In genomic region chr4:141207081-141207480, GRCm38 (mm10) we compare ENCODE assay signal across 27 mouse cellular contexts. TPM values are rescaled to one million over a fixed set of nuclear protein-coding genes. Genes with fewer than 3 reads are reported as not detected.
A peak's percentile ranks its signal among the peaks of the same experiment; 100 is the strongest.
DNase-seq lines count a peak whose midpoint lies in the region; ATAC-seq and TF ChIP-seq lines count a peak whose summit lies in the region.
"Had no signal": no experiment of that assay in that cellular context is flagged by ENCODE, and none has a peak within 500 bp of the region (broad histone marks: within the 10 kb centered on the region; RNA-seq: fewer than 3 reads in every experiment).

No protein-coding gene starts in this region.

- no peaks in the 10 kb centered on the region for H3K9me3 ChIP-seq in heart, embryonic 12.5 days (replicated peaks)
- no peaks in the 10 kb centered on the region for H3K9me3 ChIP-seq in kidney, embryonic 16.5 days (ENCODE audit: low read length)
- H3K9me3 ChIP-seq: embryonic facial prominence, embryonic 12.5 days; forebrain, embryonic 10.5 days; forebrain, embryonic 15.5 days; limb, embryonic 13.5 days; midbrain, embryonic 15.5 days; stomach, embryonic 15.5 days had no signal

- H3K4me1 ChIP-seq in heart, embryonic 12.5 days (replicated peaks), result peaks cover 9% of the 10 kb centered on the region
- H3K4me1 ChIP-seq in kidney, adult 2 months (ENCODE audit: control insufficient read depth, insufficient read depth, low read length), result no peaks in the 10 kb centered on the region
- 0 out of 2 replicates have a peak, but pooled peaks cover 3% of the 10 kb centered on the region for H3K4me1 ChIP-seq in kidney, embryonic 16.5 days (ENCODE audit: insufficient read depth, low read length)
- H3K4me1 ChIP-seq: embryonic facial prominence, embryonic 12.5 days; forebrain, embryonic 15.5 days; limb, embryonic 13.5 days; midbrain, embryonic 15.5 days had no signal

- 90% methylated on average over 5 of the region's 5 CpGs for WGBS in heart, embryonic 12.5 days
- WGBS in kidney, adult 2 months, result 68% methylated on average over 5 of the region's 5 CpGs
- WGBS in kidney, embryonic 16.5 days, result 93% methylated on average over 5 of the region's 5 CpGs

- no peak for TF ChIP-seq CTCF in kidney, adult 2 months (conservative IDR thresholded peaks at IDR 0.05; ENCODE audit: insufficient read depth, insufficient read length, low read depth, low read length)

- no peak overlapping the region for H3K9ac ChIP-seq in heart, embryonic 12.5 days
- H3K9ac ChIP-seq in kidney, embryonic 16.5 days (replicated peaks; ENCODE audit: low read length), result no peak overlapping the region
- H3K9ac ChIP-seq: embryonic facial prominence, embryonic 12.5 days; forebrain, embryonic 15.5 days; limb, embryonic 13.5 days; liver, embryonic 14.5 days; lung, embryonic 14.5 days; midbrain, embryonic 15.5 days; stomach, embryonic 15.5 days had no signal

- H3K36me3 ChIP-seq in heart, embryonic 12.5 days, result peaks cover 22% of the 10 kb centered on the region
- H3K36me3 ChIP-seq in kidney, adult 2 months (ENCODE audit: control insufficient read depth, insufficient read depth, low read length), result no peaks in the 10 kb centered on the region
- H3K36me3 ChIP-seq in kidney, embryonic 16.5 days (ENCODE audit: insufficient read depth, low read length), result peaks cover 9% of the 10 kb centered on the region; the same call in 1 of the 2 replicates
- H3K36me3 ChIP-seq: forebrain, embryonic 15.5 days; stomach, embryonic 15.5 days had no signal

- no peak overlapping the region for H3K4me3 ChIP-seq in heart, embryonic 12.5 days
- H3K4me3 ChIP-seq in kidney, adult 2 months (ENCODE audit: insufficient read depth, low read depth, low read length), result no peak overlapping the region
- no peak overlapping the region for H3K4me3 ChIP-seq in kidney, embryonic 16.5 days (ENCODE audit: low read length)
- H3K4me3 ChIP-seq: embryonic facial prominence, embryonic 12.5 days; forebrain, embryonic 10.5 days; forebrain, embryonic 15.5 days; hindbrain, embryonic 10.5 days; limb, embryonic 13.5 days; midbrain, embryonic 10.5 days; midbrain, embryonic 15.5 days; stomach, embryonic 15.5 days had no signal

- H3K27ac ChIP-seq in heart, embryonic 12.5 days (ENCODE audit: poor library complexity, severe bottlenecking), result no peak overlapping the region
- no peak overlapping the region for H3K27ac ChIP-seq in kidney, adult 2 months (ENCODE audit: insufficient read depth, low read depth, low read length)
- no peak overlapping the region for H3K27ac ChIP-seq in kidney, embryonic 16.5 days (ENCODE audit: low read length)
- H3K27ac ChIP-seq: embryonic facial prominence, embryonic 12.5 days; forebrain, embryonic 10.5 days; forebrain, embryonic 15.5 days; hindbrain, embryonic 10.5 days; kidney, postnatal 0 days; limb, embryonic 13.5 days; liver, embryonic 14.5 days; midbrain, embryonic 10.5 days; midbrain, embryonic 15.5 days; stomach, embryonic 15.5 days had no signal

- H3K4me2 ChIP-seq in heart, embryonic 12.5 days, result no peak overlapping the region
- no peak overlapping the region for H3K4me2 ChIP-seq in kidney, embryonic 16.5 days (replicated peaks; ENCODE audit: low read depth, low read length)
- H3K4me2 ChIP-seq: embryonic facial prominence, embryonic 12.5 days; forebrain, embryonic 15.5 days; limb, embryonic 13.5 days; lung, embryonic 14.5 days; midbrain, embryonic 15.5 days; stomach, embryonic 15.5 days had no signal

- ATAC-seq in heart, embryonic 12.5 days (ENCODE audit: insufficient number of reproducible peaks, low FRiP score), result no peak
- ATAC-seq in kidney, embryonic 16.5 days (ENCODE audit: low FRiP score, low TSS enrichment), result no peak
- ATAC-seq: forebrain, embryonic 15.5 days; hindbrain, embryonic 16.5 days; midbrain, embryonic 15.5 days; Patski had no signal

- DNase-seq in heart, adult 11 months, result peak; percentile 86
- DNase-seq in kidney, adult 2 months, result peak; percentile 73
- DNase-seq in induced T-regulatory cell, adult 2 months (ENCODE audit: low read depth), result peak; percentile 15
- peak; percentile 60 to 67 for DNase-seq in kidney, postnatal 36 days
- DNase-seq in cerebellum, adult 9-10 months, result no peak
- DNase-seq: adrenal gland, postnatal 10 days; cerebellum, adult 8-10 months; cerebellum, postnatal 36 days; heart, postnatal 14 days; lung, embryonic 14.5 days; lung, postnatal 14 days; right cerebral cortex, postnatal 25 days; thymus, postnatal 14 days had no signal

- no peaks in the 10 kb centered on the region for H3K27me3 ChIP-seq in heart, embryonic 12.5 days (replicated peaks)
- H3K27me3 ChIP-seq in kidney, adult 2 months (replicated peaks; ENCODE audit: control insufficient read depth, insufficient read depth, low read length), result no peaks in the 10 kb centered on the region
- H3K27me3 ChIP-seq in kidney, embryonic 16.5 days (ENCODE audit: insufficient read depth, low read length), result no peaks in the 10 kb centered on the region
- H3K27me3 ChIP-seq: embryonic facial prominence, embryonic 12.5 days; forebrain, embryonic 15.5 days; limb, embryonic 13.5 days; midbrain, embryonic 15.5 days; Patski; stomach, embryonic 15.5 days had no signal

- no peak for TF ChIP-seq POLR2A in kidney, adult 2 months (IDR thresholded peaks at IDR 0.05; ENCODE audit: low read depth, low read length)

RNA-seq across cellular contexts. Expression of gene Rsg1, which starts 6.7 kb away (rescaled TPM):
- polyA plus RNA-seq in heart, embryonic 12.5 days (2016; fragmentation: Nextera tagmentation; extraction: Ambion mirVana), result 2.0 and 2.3 TPM in 2 replicates
- 1.2 and 1.6 TPM in 2 replicates for polyA plus RNA-seq in kidney, adult 2 months (2012; rRNA removed)
- 8.1 and 9.2 TPM in 2 replicates for polyA plus RNA-seq in kidney, embryonic 16.5 days (2015; fragmentation: Nextera tagmentation; extraction: Ambion mirVana)

RNA-seq across cellular contexts. Expression of gene Arhgef19, which starts 32.2 kb away (rescaled TPM):
- 2.6 and 3.1 TPM in 2 replicates for polyA plus RNA-seq in heart, embryonic 12.5 days (2016; fragmentation: Nextera tagmentation; extraction: Ambion mirVana)
- 4.9 and 5.1 TPM in 2 replicates for polyA plus RNA-seq in kidney, adult 2 months (2012; rRNA removed)
- polyA plus RNA-seq in kidney, embryonic 16.5 days (2015; fragmentation: Nextera tagmentation; extraction: Ambion mirVana), result 9.6 and 11.2 TPM in 2 replicates

RNA-seq across cellular contexts. Expression of gene Fbxo42, which starts 59.4 kb away (rescaled TPM):
- 18.2 and 20.0 TPM in 2 replicates for polyA plus RNA-seq in heart, embryonic 12.5 days (2016; fragmentation: Nextera tagmentation; extraction: Ambion mirVana)
- polyA plus RNA-seq in kidney, adult 2 months (2012; rRNA removed), result 11.7 and 13.0 TPM in 2 replicates
- polyA plus RNA-seq in kidney, embryonic 16.5 days (2015; fragmentation: Nextera tagmentation; extraction: Ambion mirVana), result 21.1 and 21.9 TPM in 2 replicates
